Mouse (Mus musculus) heart, postnatal 0 days (tissue): Measurements from ENCODE around the gene Orc3.

Experiments
- CTCF ChIP-seq: IDR thresholded peaks from 2 replicates; pipeline ENCODE4 v1.5.1; 2016; ENCODE audit warnings: antibody characterized with exemption, control low read depth, low read depth
- EP300 ChIP-seq: IDR thresholded peaks from 2 replicates; pipeline ENCODE4 v1.6.1; 2016; ENCODE audit warnings: antibody characterized with exemption, low read depth

DNA sequence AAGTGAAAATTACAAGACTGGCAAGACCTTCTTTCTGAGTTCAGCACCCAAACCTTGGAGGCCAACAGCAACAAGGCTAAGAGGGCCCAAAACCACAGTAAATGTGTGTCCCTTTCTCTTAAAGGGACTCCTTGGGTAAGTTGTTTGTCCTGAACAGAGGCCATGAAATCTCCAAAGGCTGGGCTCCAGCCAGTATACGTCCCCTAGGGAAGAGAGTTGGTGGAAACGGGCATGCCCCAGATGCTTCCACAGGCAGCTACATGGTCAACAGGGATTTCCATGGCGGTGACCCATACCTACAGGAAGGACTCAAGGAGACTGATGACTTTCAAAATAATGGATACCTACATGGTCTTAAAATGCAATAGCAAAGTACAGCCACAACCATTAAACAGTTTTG lies 31.3 kb downstream of the Orc3 start:
- no peak for TF ChIP-seq CTCF
- no peak for TF ChIP-seq EP300
